Mouse (Mus musculus) 416B (cell line): ENCODE data around the gene Snx20.

Experiments used
- DNase-seq: peaks from one replicate; pipeline ENCODE4 v3.0.0; 2011; ENCODE audit warnings: low read depth

Gene Snx20

DNA sequence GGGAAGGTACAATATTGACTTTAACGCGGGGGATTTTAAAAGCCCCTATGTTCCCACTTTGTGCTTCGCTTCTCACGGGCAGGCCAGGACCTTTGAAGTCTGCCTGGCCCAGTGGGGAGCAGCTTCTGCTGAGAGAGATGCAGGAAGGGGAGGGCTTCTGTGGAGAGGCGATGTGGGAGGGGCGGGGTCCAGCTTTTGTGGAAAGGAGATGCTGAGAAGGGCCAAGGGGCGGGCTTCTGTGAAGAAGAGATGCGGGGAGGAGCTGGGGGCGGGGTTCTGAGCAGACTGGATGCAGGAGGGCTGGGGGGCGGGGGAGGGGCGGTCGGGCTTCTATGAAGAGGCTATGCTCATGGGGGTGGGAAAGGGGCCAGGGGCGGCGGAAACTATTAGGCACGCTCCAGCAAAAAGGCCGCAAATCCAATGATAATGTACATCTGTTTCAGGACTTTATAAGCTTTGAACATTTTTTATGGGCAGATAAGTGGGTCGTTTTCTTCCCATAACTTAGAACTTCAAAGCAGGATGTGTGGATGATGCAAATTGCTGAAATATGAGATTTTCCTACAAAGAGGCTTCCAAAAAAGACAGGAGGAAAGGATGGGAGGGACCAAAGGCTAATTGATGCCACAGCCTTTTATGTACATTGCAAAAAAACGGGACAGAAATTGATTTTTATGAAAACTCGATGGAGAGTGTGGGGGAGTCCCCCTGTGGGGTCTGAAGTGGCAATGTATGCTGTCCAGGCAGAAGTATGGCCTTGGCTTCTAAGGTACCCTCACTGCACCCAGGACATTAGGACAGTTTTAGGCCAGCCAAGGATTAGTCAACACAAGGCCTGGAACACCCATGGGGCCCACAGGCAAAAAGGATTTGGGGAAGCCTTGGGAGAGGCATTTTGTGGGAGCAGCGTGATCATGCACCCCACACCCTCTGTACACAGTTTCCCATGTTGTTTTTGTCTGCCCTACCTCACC, 31.6 kb downstream of the Snx20 start:
- no peak for DNase-seq

DNA sequence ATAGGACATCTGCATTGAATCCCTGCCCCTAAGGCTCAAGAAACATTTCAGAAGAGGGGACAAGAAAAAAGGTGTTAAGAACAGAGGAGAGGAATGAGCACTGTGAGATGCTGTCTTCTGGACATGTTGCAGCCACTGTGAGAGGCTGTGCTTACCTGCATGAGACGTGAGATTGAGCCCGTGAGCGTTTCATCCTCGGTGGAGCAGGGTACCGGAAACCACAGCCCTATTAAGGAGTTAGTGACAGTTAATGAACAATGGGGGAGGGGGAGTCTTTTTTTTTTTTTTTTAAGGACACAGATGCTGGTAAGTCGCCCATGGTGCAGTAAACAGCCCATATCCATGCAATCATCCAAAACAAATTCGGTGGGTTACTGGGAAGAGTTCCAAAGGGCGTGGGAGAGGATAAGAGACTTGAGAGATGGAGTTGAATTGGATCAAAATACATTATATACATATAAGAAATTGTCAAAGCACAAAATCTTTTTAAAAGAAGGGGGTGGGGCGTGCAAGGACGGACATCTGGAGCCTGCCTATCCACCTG, 32.4 kb downstream of the Snx20 start:
- no peak for DNase-seq

DNA sequence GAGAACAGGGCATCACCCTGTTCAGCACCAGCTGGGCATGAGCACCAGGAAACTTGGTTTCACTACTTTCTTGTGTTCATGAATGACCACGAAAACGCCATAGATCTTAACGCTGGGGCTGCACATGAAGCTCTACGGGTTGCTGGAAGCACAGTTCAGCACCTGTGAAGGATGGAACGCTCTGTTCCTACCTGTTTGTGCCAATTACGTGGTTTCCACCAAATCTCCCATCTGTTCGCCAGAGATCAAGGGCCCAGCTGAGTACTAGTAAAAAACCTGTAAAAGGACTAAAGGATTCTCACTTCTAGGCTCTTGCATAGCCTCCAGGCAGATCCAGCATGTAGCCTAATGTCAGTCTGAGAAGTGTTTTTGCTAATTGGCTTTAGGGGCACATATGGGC, 36.4 kb downstream of the Snx20 start:
- no peak for DNase-seq

DNA sequence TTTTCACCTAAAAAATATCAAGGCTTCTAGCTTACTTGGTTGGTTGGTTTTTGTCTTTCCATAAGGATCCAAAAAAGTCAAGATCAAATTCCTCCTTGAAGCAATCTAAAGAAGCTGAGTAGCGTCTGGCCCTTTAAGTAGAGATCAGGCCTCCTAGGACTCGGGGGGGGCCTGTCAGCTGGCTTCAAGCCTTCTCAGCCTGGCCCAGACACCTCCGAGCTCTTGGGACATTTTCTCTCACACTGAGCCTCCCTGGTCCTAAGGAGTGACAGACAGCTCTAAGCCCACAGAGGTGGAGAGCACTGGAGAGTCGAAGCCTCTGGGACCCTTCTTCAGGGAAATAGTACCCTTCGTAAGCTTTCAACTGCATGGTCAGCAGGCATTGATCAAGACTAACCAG, 37.4 kb downstream of the Snx20 start:
- DNase-seq, result no peak

DNA sequence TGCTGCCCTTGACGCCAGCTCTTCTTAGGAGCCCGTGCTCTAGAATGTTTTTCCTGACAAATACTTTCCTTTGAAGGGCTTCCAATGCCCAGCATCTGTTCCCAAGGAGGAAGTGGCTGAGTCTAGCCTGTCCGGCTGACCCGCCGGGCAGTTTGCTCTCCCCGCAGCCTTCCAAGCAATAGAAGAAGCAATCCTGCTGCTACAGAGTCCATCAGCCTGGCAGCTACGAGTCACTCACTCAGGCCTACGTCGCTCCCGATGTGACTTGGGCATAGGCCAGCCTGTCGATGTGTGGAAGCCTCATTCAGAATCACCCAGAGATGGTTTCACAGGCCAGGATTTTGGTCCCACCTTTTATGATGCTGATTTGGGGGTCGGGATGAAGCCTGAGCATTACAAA, 39.9 kb downstream of the Snx20 start:
- no peak for DNase-seq

DNA sequence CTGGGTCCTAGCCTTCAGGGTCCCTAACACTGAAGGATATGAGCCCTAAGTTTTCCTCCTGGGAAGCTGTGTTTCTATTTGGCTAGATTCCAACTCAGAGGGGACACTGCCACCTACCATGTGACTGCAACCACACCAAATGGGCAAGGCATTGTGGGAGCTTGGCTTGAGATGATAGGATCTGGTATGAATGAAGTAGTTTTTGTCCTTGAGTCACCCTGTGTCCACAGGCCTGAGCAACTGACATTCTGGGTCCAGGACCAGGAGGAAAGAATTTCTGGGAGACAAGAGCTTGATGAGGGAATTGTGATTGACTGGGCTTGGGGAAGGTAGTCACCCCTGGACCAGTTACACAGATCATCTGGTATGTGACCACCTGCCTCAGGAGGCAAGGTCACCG, 42.0 kb downstream of the Snx20 start:
- DNase-seq, result no peak

DNA sequence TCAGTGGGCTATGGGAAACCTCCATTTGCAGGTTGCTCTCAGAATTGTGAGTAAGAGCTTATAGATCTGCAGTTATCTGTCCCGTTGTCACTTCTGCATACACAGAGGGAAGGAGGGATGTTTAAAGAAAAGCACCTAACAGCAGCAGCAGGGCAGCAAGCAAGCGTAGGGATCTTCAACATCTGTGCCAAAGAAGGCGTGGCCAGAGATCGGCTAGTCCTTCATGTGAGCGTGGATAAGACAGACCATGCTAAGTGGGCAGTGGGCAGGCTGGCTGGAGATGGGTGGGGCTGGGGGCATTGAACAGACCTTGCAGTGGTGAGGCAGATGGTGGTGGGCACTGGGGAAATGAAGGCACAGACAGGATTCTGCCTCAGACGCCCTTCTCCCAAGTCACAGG, 45.7 kb downstream of the Snx20 start:
- DNase-seq, result no peak

DNA sequence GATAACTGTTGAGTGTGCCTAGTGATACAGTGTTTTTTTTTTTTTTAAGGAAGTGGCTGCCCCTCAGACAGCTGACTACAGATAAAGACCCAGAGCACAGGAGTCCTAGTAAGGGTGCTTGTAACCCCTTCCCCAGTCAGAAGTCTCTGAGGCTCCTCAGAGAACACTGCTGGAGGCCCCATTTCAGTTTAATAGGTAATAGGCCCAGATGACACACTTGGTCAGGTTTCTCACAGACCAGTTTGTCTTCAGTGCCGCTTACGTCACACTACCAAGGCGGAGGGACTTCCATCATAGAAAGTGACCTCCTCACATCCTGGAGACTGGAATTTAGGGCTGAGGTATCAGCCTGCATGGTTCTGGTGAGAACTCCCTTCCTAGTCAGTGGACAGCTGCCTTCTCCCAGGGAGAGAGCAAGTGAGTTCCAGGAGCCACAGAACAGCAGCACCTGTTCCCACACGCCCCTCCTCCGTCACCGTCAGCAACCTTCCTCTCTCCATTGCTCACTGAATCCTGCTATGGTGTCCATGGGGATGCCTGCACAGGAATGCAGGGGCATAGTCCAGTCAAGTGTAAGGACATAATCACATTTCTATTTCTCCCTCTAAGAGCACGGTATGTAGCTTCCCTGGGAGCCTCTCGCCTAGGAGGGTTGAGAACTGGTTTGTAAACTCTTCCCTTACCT, 47.6 kb downstream of the Snx20 start:
- DNase-seq, result no peak

DNA sequence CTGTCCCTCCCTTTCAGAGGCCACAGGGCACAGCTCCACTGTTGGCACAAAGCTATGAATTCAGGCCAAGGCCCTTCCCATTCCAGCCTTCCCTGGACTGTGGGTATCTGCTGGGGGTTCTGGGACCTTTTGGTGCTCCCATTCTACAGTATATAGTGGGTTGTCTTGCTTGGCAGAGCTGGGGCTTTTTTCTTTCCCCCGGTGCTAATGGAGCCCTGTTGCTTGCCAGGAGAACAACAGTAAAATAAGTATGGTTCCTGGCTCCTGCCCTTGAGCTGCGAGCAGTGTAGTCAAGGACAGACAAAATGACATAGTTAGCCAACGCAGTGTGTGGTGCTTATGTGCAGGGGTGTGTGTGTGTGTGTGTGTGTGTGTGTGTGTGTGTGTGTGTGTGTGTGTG, 52.1 kb downstream of the Snx20 start:
- DNase-seq, result no peak

DNA sequence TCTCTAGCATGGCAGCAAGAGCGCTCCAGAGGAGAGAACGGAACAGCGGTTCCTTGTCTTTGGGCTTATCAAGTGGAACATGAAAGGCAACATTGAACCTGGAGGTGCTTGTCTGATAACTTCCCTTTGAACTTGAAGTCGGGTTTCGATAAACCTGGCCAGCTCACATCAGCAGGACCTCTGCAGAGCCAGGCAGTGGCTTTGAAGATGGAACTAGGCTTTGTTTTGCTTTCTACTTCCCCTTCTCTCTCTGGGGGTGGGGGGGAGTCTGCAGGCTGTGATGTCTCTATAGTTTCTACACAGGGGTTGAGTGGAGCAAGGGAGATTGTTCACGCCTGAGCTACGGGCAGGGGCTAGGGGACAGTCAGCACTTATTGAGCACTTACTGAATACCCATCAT, 55.1 kb downstream of the Snx20 start:
- no peak for DNase-seq

DNA sequence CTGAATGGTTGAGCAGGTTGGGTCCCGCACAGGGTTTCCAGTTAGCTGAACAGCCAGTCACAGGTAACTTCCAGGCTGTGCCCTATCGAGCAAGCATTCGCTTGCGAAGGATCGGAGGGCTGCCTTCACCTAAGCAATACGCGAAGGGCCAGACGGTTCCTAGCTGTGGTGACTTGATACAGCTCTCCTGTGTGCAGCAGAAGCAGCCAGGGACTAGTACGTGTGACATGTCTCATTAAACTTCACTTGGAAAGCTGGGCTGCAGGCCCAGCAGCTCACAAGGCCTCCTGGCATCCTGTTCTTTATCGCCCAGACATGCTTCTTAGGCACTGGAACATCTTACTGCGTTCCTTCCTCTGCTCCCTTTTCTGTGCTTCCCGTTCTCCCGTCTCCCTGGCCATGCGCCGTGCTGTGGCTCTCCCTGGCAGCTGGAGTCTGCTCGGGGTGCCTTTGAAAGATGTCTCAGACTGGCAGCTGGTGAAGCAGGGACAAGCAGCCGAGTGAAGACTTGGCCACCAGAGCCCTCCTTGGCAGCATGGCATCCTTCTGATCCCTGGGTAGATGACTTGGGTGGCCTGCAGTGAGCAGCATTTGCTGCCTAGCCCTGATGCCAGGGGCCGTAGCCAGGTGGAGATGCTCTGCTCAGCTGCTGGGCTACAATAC, 56.1 kb downstream of the Snx20 start:
- no peak for DNase-seq

DNA sequence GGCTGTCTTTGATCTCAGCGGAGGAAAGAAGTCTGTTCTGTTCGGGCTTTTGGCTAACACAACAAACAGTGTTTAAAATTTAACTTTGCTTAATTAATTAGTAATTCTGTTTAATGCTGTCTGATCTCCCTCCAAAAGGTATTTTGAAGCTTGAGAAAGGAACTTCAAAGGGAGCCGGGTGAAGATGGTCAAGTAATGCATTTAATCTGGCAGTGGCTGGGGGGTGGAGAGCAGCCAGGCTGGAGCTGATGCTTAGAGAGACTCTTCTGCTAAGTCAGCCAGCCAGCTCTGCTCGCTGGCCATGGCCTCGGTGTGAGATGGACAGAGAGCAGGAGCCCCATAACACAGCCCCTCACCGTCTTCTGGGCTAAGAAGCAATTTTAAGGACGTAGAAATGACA, 56.7 kb downstream of the Snx20 start:
- no peak for DNase-seq

DNA sequence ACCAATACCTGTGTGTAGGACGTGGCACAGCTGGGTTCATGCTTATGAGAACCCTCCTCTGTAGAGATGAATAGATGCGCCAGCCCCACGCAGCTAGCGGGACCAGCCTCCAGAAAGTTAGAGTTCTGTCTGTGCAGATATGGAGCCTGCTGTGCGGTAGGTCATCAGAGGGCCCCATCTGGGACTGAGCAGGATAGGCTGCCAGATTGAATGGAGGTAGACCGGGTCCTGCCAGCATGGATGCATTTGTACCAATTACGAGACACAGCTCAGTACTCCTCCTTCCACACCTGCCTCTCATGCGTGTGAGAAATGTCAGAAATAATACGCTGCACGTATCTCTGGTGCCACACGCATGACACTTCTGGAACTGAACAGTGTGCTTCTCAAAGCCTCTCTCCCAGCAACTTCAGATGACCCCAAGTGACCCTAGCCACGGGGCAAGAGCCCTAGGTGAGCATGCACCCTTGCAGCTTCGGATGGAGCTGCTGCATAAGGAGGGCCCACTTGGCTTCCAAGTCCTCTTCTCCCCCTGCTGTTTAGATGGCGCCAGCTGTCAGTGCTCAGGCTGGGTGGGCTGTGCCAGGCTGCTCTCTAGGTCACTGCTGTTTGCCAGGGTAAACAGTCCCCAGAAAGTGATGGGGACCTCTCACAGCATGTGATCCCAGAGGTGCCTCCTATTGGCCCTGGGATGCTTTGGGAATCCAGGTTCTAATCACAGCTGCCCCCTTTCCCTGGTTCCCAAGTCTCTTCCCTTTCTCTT, 57.3 kb downstream of the Snx20 start:
- DNase-seq, result no peak

DNA sequence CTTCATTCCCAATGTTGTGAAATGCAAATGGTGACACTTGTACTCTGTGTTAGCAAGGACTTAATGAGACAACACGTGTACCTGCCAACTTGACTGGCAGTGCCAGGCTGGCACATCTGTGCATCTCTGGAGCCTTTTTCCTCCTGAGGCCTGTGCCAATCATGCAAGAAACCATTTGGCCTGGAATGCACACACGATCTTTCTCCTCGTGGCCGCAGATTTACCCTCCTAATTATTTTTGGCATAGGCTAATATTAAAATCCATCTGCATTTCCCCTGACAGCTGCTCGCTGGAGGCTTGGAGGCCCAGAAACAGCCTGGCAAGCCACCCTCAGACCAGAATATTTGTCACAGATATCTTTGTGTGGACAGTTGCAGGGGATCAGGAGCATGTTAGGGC, 58.3 kb downstream of the Snx20 start:
- DNase-seq, result no peak
